Mouse (Mus musculus): ENCODE results near the gene Hadha.

DNA sequence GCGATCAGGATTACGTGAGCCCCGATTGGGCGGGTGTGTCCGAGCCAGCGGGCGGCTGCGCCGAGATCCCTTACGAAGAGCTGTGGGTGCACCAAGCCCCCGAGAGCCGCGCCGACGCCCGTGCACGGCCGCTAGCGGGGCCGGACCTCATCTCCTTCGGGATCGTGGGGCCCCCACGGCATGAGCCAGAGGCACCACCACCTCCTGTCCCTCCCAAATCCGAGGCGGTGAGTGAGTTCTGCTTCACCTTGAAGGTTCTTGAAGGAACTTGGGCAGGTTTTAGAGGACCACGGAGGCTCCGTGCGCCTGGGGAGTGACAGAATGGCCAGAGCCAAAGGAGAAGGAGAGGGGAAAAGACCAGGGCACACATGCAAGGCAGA lies 40.2 kb downstream of the Hadha start:
- TF ChIP-seq CTCF (IDR thresholded peaks at IDR 0.05; ENCODE audit: extremely low read depth, insufficient read depth, insufficient read length, insufficient replicate concordance) (no peak), POLR2A (IDR thresholded peaks at IDR 0.05; ENCODE audit: low read depth, low read length) (no peak)
